Mouse (Mus musculus): ENCODE results near the gene Bicdl1.

Bicdl1 gene

DNA sequence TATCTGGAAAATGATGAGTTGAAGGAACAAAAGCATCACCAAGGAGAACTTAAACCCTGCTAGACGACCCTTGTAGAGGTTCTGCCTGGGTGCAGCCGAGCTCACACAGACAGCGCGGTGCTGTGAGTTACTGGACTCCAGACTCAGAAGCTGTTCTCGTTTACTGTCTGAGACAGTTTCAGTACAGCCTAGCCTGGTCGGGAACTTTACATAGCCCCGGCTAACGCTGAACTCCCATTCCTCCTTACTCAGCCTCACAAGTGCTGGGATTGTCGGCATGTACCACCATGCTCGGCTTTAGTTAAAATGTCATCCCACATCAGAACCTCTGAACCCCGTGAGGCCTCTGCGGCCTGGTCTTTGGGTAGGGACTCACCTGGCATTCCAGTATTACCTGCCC is 62.4 kb downstream of the Bicdl1 start:
- DNase-seq (ENCODE audit: low spot score in 2 of 2), result no peak

DNA sequence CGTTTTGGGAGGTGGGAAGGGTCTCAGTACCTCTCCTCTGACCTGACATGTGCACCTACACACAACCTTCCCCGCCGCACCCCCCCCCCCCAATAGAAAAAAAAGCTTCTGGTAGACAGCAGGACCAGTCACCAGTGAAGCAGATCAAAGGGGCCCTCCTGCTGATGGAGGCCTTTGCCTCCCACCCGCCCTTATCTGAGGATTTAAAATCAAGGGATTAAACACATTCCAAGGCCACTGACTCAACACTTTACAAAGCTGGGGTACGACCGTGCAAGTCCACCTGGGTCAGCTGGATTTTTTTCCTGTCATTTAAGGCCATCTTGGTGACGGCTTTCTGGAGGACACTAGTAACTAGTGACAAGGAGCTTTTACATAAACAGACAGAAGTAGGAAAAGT is 63.5 kb downstream of the Bicdl1 start:
- DNase-seq (ENCODE audit: low spot score in 2 of 2), result no peak

DNA sequence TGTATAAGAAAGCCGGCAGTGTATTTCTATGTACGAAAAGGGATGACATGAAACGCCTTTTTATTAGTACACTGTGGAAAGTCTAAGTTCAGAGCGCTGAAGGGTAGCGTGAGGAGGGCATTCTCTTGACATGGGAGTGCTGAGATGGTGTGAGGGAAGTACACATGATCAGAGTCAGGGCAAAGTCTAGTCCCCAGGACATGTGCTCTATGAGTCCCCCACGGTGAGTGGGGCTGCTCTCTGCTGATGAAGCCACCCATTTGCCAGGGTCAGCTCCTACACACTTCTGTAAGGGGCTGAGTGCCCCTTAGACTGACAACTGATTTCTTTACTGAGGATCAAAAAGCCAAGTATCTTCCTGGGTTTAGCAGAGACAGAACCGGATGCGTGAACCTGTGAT is 64.2 kb downstream of the Bicdl1 start:
- DNase-seq (ENCODE audit: low spot score in 2 of 2), result no peak

DNA sequence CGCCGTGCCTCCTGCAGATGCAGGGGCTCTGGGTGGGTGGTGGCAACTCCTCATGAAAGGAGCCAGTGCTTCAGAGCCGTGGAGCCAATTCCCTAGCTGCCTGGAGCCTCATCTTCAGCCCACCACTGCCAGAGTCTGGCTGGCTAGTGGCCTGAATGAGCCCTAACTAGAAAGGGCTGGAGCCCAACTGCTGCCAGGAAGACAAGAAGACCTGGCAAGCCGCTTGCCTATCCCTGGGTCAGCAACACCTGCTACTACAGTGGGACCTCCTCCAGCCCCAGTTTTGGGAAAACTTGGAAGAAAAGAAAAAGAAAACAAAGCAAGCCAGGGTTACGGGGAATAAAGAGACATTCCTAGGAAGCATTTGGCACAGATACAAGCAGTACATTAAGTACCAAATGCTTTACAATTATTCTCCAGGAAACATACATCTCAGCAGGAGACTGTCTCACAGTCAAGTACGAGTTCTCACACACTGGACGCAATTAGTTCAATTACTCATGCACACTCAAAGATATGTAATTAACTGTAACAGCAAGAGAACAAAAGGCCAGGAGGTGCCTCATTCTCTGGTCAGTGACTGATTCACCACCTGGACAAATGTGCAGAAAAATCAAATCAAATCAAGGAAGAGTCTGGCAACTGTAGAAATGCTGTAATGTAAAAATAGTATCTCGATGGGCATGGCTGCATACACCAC is 64.9 kb downstream of the Bicdl1 start:
- DNase-seq (ENCODE audit: low spot score in 2 of 2), result no peak

DNA sequence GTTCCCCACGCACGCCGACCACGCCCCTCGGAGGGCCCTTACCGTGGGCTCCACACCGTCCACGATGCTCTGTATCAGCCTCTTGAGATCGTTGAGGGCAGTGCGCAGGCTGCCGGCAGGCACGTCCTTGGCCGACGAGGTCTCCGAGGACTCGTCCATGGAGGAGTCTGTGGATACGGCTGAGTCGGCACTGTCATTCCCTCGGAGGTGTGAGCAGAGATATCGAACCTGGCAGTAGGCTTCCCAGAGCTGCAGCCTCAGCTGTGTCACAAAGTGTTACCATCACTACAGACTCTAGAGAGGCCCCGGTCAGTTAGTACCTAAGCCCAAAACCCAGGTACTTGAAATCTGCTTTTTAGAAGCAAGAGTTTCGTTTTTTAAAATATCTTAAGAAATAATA is 68.8 kb downstream of the Bicdl1 start:
- no peak for DNase-seq (ENCODE audit: low spot score in 2 of 2)

DNA sequence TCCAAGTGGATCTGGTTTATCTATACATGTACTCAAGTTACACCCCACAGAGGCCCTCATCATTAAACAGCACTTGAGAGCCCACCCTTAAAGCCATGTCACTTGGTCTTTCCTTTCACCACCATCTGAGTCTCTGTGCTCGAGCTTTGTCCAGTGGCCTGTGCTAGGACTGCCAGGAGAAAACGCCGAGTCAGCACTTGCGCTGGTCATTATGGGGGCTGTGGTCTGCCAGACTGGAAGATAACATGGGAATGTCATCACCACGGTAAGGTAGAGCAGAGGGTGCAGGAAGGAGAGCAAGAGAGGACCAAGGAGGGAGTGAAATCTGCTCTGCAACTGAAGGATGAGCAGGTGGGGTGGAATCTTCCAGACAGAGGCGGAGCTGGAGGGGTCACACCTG is 73.1 kb downstream of the Bicdl1 start:
- no peak for DNase-seq (ENCODE audit: low spot score in 2 of 2)

DNA sequence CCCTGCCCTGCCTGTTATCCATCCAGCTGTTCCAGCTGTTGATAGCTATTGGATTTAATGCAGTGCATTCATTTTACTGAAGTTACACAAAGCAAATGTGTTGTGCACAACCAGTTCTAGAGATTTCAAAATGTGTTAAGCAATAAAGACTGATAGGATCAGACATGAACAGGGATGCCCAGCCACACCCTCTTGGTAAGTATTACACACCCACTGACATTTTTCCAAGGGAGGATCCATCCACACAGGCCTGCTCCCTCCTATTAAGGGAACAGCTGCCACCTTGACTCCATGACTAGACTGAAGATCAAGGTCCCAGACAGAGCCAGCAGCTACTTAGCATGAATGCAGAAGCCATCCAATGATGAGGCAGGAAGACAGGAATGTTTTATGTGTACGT is 74.2 kb downstream of the Bicdl1 start:
- no peak for DNase-seq (ENCODE audit: low spot score in 2 of 2)

DNA sequence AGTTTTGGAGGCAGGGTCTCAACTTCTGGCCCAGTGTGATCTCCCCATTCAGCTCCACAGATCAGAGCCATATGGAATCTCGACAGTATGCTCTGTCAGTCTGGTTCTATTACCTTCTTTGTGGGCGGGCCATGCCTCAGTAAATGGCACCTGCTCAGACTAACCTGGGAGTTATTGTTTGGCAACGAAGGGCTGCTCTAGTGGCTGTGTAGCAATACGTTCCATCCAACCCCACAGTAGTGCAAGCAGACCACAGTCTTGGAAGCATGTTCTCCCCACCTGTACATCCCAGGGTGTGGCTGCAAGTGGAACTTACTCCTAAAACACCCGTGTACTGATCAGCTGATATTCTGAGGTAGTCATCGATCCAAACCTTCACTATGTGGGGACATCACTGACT is 74.7 kb downstream of the Bicdl1 start:
- no peak for DNase-seq (ENCODE audit: low spot score in 2 of 2)

DNA sequence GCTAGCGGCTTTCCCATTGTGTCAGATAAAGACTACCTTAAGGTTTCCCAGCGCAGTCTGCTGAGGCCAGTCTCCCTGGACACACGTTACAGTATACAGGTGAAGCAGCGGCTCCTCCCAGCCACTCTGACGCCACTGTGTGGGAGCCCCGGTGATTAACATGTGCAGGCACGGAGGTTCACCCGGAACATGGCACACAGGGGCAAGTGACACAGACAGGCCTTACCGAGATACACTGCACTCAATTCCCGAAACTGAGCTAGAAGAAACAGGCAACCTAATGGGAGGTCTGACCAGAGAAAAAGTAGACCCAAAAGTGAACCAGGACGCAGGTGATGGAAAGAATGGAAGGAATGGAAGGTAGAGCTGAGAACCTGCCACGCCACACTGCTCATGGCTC is 77.6 kb downstream of the Bicdl1 start:
- DNase-seq (ENCODE audit: low spot score in 2 of 2), result no peak

DNA sequence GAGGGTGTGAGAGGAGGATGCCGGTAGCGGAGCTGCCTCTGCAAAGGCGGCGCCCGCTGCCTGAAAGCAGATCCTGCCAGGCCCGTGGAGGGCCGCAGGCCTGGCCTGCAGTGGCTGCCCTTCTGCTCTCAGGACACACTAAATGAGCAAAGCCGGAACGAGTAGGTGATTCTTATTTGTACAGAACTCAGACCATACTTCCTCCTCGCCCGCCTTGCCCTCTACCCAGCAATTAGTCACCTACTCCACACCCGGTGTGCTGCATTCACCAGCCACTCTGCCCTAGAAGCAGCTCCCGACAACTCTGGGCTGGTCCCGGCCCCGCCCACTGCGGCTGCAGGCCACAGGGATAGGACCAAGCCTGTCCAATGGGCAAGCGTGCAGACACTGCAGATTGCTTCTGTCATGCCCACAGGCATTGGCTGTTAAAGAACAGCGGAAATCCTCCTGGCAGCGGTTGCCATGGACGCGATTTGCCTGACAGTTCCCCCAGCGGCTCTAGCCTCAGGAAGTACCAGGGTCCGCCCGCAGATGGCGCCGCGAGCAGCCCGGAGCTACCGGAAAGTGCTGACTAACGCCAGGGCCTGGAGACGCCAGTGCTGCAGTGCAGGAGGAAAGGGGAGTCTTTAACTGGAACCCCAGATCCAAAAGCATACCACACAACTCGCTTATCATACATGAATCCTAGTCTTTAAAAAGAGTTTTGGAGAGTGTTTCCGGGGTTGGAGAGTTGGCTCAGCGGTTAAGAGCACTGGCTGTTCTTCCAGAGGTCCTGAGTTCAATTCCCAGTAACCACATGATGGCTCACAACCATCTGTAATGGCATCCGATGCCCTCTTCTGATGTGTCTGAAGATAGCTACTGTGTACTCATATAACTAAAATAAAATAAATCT is 78.5 kb downstream of the Bicdl1 start:
- DNase-seq (ENCODE audit: low spot score in 2 of 2), result peak; percentile 100

DNA sequence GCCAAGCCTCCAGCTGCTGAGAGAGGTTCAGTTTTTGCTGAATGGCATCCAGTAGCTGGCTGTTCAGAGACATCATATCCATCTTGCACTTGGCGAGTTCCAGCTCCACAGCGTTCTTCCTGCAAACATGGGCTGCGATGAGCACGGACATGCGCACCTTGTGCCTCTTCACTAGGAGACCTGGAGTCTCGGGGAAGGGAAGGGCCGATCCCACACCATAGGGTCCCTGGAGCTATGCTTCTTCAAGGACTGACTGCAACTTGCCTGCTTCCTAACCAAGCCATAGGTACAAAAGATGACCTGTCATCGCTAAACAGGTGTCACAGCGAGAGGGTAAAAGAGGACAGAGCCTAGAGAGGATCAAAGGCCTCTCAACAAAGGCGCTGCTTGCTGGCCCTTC is 79.6 kb downstream of the Bicdl1 start:
- no peak for DNase-seq (ENCODE audit: low spot score in 2 of 2)

DNA sequence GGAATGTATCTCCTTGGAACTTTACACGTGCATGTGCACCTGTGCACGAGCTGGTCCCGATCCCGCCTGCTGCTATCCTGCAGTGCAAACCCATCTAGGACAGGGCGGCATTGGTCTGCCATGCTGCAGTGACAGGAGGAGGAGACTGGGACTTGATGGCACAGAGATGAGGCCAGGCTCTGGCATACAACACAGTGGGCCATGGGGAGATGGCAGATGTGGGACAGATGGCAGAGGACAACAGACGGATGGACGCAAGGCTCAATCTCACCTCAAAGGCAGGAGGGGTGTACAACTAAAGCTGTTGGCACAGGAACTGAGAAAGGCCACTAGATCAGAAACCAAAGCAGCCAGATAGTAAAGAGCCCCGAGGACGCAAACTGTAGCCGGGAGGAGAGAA is 80.5 kb downstream of the Bicdl1 start:
- no peak for DNase-seq (ENCODE audit: low spot score in 2 of 2)

DNA sequence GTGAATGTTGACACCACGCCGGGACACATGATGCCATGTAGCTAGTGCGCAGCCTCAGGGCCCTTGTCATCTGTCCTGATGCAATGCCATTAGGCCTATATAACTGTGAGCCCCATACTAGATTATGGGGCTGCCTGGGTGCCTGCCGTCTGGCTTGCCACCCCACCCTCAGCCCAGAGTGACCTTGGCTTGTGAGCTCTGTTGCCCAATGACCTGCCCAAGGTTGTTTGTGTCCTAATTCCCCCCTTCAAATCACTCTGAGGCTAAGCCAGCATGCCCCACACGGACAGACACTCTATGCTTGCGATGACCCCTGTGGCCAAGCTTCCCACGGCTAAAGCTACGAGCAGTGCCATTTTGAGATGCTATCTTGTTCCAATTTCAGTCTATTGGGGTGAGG is 81.7 kb downstream of the Bicdl1 start:
- no peak for DNase-seq (ENCODE audit: low spot score in 2 of 2)

DNA sequence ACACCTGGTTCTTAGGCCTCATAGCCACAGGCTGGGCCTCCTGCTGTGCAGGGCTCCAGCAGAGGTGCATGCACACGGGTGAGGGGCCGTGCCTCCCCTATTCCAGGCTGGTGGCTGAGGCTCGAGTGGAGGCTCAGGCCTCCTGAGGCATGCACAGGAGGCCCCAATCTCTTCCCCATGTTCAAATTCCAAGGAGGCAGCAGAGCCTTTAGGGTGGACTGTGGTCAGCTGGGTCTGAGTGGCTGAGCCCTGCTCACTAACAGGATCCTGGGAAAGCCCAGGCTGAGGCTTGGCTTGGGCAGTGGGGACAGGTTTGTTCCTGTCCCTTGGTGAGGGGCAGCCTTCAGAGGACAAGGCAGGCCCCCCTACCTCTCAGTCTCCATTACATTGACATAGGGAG is 82.5 kb downstream of the Bicdl1 start:
- no peak for DNase-seq (ENCODE audit: low spot score in 2 of 2)

DNA sequence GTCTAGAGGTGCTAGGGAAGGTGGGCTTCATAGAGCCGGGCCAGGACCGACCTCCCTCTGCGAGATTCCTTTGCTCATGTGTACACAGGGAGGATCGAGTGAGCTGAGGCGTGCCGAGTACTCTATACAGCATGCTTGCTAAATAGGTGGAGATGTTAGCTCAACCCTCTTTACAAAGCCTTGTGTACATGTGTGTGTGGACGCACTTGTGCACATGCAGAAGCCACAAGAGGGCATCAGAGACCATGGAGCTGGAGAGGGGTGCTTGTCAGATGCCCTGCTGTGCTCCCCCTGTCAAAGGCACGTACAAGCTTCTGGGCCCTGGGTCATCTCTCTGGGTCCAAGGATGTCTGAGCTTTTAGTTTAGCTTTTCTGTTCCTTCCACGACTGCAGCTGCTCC is 87.2 kb downstream of the Bicdl1 start:
- no peak for DNase-seq (ENCODE audit: low spot score in 2 of 2)

DNA sequence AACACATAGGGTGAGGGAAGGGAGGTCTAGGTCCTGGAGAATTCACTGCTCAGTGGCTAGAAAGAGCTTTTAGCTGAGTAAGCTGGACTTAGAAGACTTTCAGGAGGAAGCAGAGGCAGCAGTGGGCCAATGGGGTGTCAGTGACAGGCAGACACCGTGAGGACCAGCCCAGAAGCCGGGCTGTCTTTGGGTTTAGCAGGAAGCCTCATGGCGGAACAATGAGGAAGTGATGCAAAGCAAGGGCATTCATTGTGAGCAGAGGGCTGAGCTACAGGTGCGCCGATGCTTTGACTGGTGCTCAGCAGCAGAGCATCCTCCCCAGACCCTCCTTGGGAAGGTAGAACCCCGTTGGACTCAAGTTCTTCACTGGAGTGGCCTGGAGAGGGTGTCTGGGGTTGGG is 95.9 kb downstream of the Bicdl1 start:
- DNase-seq (ENCODE audit: low spot score in 2 of 2), result peak in 1 of 2 experiments; percentile 60

DNA sequence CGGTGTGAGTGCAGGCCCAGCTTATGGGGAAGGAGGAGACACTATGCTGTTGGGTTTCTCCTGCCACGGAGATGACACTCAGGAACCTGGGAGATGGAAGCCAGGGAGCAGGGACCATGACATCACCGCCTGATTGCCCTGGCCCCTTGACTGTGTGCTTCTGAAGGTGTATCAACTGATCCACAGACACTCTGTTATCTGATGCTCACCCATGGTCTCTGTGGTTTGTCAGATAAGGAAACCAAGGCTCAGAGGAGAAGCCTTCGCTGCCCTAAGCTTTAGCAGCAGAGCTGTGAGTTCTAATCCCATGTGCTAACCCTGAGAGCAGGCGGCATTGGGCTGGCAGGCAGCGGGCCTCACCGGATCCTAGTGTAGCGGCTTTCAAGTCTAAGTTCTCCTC is 97.4 kb downstream of the Bicdl1 start:
- no peak for DNase-seq (ENCODE audit: low spot score in 2 of 2)

DNA sequence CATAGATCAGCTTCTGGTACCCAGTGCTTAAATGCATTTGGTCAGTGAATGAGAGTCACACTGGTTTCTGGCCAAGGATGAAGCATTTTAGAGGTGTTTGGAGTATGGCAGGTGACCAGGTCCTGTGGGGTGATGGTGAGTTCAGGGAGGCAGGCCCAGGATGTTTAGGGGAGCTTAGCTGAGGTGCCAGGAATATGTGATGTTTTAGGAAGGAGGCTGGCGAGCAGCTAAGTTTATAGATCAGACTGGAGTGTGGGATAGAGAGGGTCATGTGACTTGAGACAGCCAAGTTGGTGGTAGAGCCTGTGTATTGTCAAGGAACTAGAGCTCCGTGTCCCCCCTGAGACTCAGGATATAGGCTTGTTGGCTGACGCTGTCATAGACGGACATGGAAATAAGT is 98.4 kb downstream of the Bicdl1 start:
- no peak for DNase-seq (ENCODE audit: low spot score in 2 of 2)

DNA sequence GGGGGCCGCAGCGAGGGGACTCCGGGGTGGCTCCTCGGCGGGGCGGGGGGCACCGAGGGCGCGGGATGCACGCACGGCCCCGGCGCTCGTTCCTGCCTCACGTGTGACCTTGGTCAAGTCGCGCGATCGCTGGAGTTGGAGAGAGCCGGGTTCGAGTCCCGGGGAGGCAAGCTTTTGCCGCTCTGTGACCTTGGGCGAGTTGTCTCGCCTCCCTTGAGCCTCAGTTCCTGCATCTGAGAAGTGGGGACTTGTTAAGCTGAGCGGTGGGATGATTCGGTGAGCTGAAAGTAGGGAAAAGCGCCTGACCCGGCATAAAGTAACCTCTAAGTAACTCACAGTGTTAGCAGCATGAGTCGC is 99.1 kb downstream of the Bicdl1 start:
- peak; percentile 59 to 72 for DNase-seq (ENCODE audit: low spot score in 2 of 2)

DNA sequence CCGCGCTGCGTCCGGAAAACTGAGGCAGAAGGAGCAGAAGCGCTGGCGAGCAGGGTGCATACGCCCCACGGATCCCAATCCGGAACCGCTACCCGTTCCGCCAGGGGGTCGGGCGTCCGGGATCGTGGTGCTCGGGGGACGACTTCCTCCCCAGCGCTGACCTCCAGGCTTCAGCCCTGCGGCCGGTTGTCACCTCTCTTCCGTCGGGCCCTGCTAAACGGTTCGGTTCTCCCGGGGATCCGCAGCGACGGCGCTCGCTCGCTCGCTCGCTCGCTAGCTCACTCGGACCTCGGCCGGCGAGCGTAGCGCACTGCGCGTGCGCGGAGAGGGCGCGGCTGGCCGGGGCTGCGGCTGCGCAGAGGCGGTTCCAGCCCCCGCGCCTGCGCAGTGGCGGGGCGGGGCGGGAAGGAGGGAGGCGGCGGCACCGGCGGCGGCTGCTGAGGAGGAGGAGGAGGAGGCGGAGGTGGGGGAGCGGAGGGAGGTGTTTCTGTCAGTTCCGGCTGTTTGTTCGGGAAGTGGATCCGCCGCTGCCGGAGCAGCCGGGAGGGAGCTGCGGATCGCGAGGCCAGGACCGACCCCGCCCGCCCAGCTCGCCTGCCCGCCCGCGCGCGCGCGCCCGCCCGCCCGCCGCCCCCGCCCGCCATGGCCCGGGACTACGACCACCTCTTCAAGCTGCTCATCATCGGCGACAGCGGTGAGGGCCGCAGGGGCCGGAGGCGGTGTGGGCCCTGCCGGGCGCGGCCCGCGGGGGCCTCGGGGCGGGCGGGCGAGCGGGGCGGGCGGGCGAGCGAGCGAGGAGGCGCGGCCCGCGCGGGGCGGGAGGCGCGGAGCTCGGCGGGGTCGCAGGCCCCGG is 99.7 kb downstream of the Bicdl1 start, which contains the start of gene Rab35:
Rab35 (plus strand) TSS at position 404 of the 853 bp plus-strand sequence.
- DNase-seq (ENCODE audit: low spot score in 2 of 2), result peak; percentile 93 to 95

DNA sequence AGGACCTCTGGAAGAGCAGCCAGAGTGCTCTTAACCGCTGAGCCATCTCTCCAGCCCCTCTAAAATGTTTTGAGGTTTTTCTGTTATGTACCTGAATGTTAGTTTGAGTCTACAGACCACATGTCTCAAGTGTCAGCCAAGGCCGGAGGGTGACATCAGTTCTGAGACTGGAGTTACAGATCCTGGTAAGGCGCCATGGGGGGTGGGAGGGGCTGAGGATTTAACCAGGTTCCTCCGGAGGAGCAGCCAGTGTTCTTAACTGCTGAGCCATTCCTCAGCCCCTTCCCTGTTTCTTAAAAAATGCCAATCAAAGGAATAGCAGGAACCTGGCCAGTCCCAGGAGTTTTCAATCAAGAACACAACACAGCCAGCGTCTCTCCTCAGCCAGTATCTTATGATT is 101.1 kb downstream of the Bicdl1 start:
- DNase-seq (ENCODE audit: low spot score in 2 of 2), result no peak

DNA sequence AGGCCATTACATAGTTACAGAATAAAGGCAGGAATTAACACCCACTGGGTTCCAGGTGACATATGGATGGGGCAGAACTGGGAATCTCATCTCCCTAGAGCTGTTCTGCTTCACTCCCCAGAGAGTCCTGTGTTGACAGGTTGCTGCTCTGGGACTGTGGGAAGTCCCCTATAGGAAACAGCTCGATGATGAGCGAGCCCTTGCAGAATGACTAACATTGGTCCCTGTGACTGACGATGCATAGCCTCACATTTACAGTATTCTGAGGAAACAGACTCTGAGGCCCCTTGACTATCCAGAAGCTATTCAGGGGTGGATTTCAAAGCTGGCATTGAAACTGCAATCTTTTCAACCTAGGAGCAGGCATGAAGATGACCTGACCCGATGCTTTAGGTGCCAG is 101.7 kb downstream of the Bicdl1 start:
- no peak for DNase-seq (ENCODE audit: low spot score in 2 of 2)
